Mouse (Mus musculus) bone marrow macrophage, adult 2 months (primary cell): ENCODE results near the gene Rad54l. TPM values are rescaled to one million over a fixed set of nuclear protein-coding genes. Genes with fewer than 3 reads are reported as not detected.

Experiments
- H3K27ac ChIP-seq: 2 replicates; pipeline ENCODE4 v1.5.1; 2012; ENCODE audit warnings: low read depth, low read length; ENCODE audit not compliant: insufficient read depth
- H3K4me1 ChIP-seq: 2 replicates; pipeline ENCODE4 v1.6.1; 2012; ENCODE audit warnings: low read length; ENCODE audit not compliant: control insufficient read depth, insufficient read depth
- H3K4me3 ChIP-seq: 2 replicates; pipeline ENCODE4 v1.5.1; 2012; ENCODE audit warnings: mild to moderate bottlenecking, low read length, moderate library complexity; ENCODE audit not compliant: insufficient read depth
- CTCF ChIP-seq: IDR thresholded peaks from 2 replicates; pipeline ENCODE4 v1.5.1; 2012; ENCODE audit warnings: low read depth, mild to moderate bottlenecking, low read length, moderate library complexity
- POLR2A ChIP-seq: IDR thresholded peaks from 2 replicates; pipeline ENCODE4 v1.6.1; 2012; ENCODE audit warnings: mild to moderate bottlenecking, low read depth, low read length, borderline replicate concordance
- polyA plus RNA-seq: library from polyadenylated mRNA; stranded (reverse); fragments of >200 nt; gene quantifications from 2 replicates; pipeline ENCODE4 v1.2.4, GENCODE M21; 2012; ENCODE audit not compliant: missing spikeins, insufficient read depth, insufficient read length

Gene Rad54l
- polyA plus RNA-seq, 1 experiment, result 10.0 TPM

- Histone ChIP-seq H3K4me3 (no peak overlapping the region), H3K4me1 (peaks cover 7% of the 10 kb centered on the region)
- TF ChIP-seq CTCF (no peak), POLR2A (no peak)
These were observed 37.3 kb upstream of the Rad54l start for GRCm38 (mm10) chr4:116160769-116161168.

GRCm38 (mm10) chr4:116159912-116160311 is 36.4 kb upstream of the Rad54l start:
- Histone ChIP-seq H3K27ac (no peak overlapping the region), H3K4me1 (peaks cover 7% of the 10 kb centered on the region), H3K4me3 (no peak overlapping the region)
- TF ChIP-seq CTCF (no peak), POLR2A (no peak)

More at GRCm38 (mm10) chr4:116160769-116161168, 37.3 kb upstream of the Rad54l start:
- no peak overlapping the region for H3K27ac ChIP-seq

GRCm38 (mm10) chr4:116157882-116158281 is 34.4 kb upstream of the Rad54l start:
- TF ChIP-seq POLR2A (no peak), CTCF (no peak)
- Histone ChIP-seq H3K27ac (no peak overlapping the region), H3K4me1 (peaks cover 5% of the 10 kb centered on the region), H3K4me3 (no peak overlapping the region)

GRCm38 (mm10) chr4:116152702-116153101 is 29.2 kb upstream of the Rad54l start:
- peaks cover 6% of the 10 kb centered on the region for H3K4me1 ChIP-seq
- no peak overlapping the region for H3K4me3 ChIP-seq
- H3K27ac ChIP-seq, result no peak overlapping the region
- TF ChIP-seq CTCF, result no peak
- TF ChIP-seq POLR2A, result no peak

- H3K4me1 ChIP-seq, result peaks cover 6% of the 10 kb centered on the region
- H3K4me3 ChIP-seq, result peak within 1 kb of the TSS; percentile 99
- H3K27ac ChIP-seq, result peak within 1 kb of the TSS; percentile 78
- TF ChIP-seq CTCF (no peak), POLR2A (no peak)
These were observed 27.7 kb upstream of the Rad54l start, which contains the start of gene Lurap1 for GRCm38 (mm10) chr4:116151238-116151637. Gene Lurap1 (minus strand): TSS chr4:116151338.

GRCm38 (mm10) chr4:116150862-116151221 is 27.4 kb upstream of the Rad54l start:
- no peak for TF ChIP-seq CTCF
- TF ChIP-seq POLR2A, result no peak
- Histone ChIP-seq H3K27ac (peak overlapping the region; percentile 47), H3K4me3 (peak overlapping the region; percentile 71), H3K4me1 (peaks cover 7% of the 10 kb centered on the region)

- peak overlapping the region; percentile 78 for H3K27ac ChIP-seq
- peaks cover 8% of the 10 kb centered on the region for H3K4me1 ChIP-seq
- TF ChIP-seq POLR2A, result peak; percentile 93
- TF ChIP-seq CTCF, result no peak
- H3K4me3 ChIP-seq, result peak overlapping the region; percentile 99
These were observed 26.8 kb upstream of the Rad54l start for GRCm38 (mm10) chr4:116150156-116150861.

GRCm38 (mm10) chr4:116149812-116150155 is 26.3 kb upstream of the Rad54l start:
- Histone ChIP-seq H3K27ac (peak overlapping the region; percentile 78), H3K4me1 (peaks cover 8% of the 10 kb centered on the region), H3K4me3 (peak overlapping the region; percentile 99)
- TF ChIP-seq POLR2A (no peak), CTCF (no peak)

GRCm38 (mm10) chr4:116143891-116144717 is 20.6 kb upstream of the Rad54l start:
- Histone ChIP-seq H3K4me1 (0 out of 2 replicates have a peak, but pooled peaks cover 2% of the 10 kb centered on the region), H3K4me3 (peak overlapping the region; percentile 62), H3K27ac (no peak overlapping the region)
- no peak for TF ChIP-seq POLR2A
- no peak for TF ChIP-seq CTCF

- Histone ChIP-seq H3K4me1 (0 out of 2 replicates have a peak, but pooled peaks cover 2% of the 10 kb centered on the region), H3K4me3 (no peak overlapping the region), H3K27ac (no peak overlapping the region)
- no peak for TF ChIP-seq POLR2A
- no peak for TF ChIP-seq CTCF
These were observed 19.9 kb upstream of the Rad54l start for GRCm38 (mm10) chr4:116143317-116143811.
